25 mouse cellular contexts compared by ENCODE assay signal in genomic region chr17:69477526-69477925, GRCm38 (mm10). TPM values are rescaled to one million over a fixed set of nuclear protein-coding genes. Genes with fewer than 3 reads are reported as not detected.
DNase-seq lines count a peak whose midpoint lies in the region; ATAC-seq and TF ChIP-seq lines count a peak whose summit lies in the region.
"Had no signal": no experiment of that assay in that cellular context is flagged by ENCODE, and none has a peak within 500 bp of the region (broad histone marks: within the 10 kb centered on the region; RNA-seq: fewer than 3 reads in every experiment).

No protein-coding gene starts in this region.

- H3K4me3 ChIP-seq in hindbrain, embryonic 11.5 days (ENCODE audit: low read depth, low read length) = no peak overlapping the region
- H3K4me3 ChIP-seq in hindbrain, embryonic 14.5 days (replicated peaks; ENCODE audit: low read length) = no peak overlapping the region
- no peak overlapping the region for H3K4me3 ChIP-seq in midbrain, postnatal 0 days (ENCODE audit: low read depth, low read length)
- H3K4me3 ChIP-seq in midbrain, embryonic 11.5 days (ENCODE audit: low read depth, low read length) = no peak overlapping the region
- H3K4me3 ChIP-seq: embryonic facial prominence, embryonic 13.5 days; forebrain, embryonic 12.5 days; heart, embryonic 10.5 days had no signal

- no peaks in the 10 kb centered on the region for H3K27me3 ChIP-seq in hindbrain, embryonic 11.5 days (ENCODE audit: control insufficient read depth, insufficient read depth, low read length)
- H3K27me3 ChIP-seq in hindbrain, embryonic 14.5 days (ENCODE audit: control insufficient read depth, insufficient read depth, low read length) = 0 out of 2 replicates have a peak, but pooled peaks cover 5% of the 10 kb centered on the region
- no peaks in the 10 kb centered on the region; the same call in 1 of the 2 replicates for H3K27me3 ChIP-seq in midbrain, postnatal 0 days (ENCODE audit: insufficient read depth, low read length)
- H3K27me3 ChIP-seq in midbrain, embryonic 11.5 days (ENCODE audit: control insufficient read depth, insufficient read depth, low read length) = no peaks in the 10 kb centered on the region
- H3K27me3 ChIP-seq: CH12.LX had no signal

- DNase-seq in adrenal gland, adult 2 months = peak; percentile 4
- DNase-seq in adrenal gland, postnatal 14 days = no peak
- peak; percentile 12 for DNase-seq in hindbrain, embryonic 11.5 days (ENCODE audit: low spot score)
- no peak for DNase-seq in hindbrain, embryonic 14.5 days (ENCODE audit: low spot score)
- DNase-seq in midbrain, postnatal 0 days (ENCODE audit: low spot score) = peak; percentile 25
- no peak for DNase-seq in midbrain, embryonic 11.5 days (ENCODE audit: low spot score, missing footprints)
- peak; percentile 26 for DNase-seq in brain, adult 2 months (ENCODE audit: low read depth, low spot score)
- no peak for DNase-seq in ovary, postnatal 10 days (ENCODE audit: low spot score)
- DNase-seq: cerebellum, adult 18-20 months; cerebellum, adult 9-11 months; cerebellum, postnatal 36 days; gastrocnemius, postnatal 10 days; heart, adult 18-20 months; heart, postnatal 10 days; heart, postnatal 4 days; kidney, adult 8-10 months had no signal

- no peaks in the 10 kb centered on the region; the same call in 1 of the 2 replicates for H3K4me1 ChIP-seq in hindbrain, embryonic 11.5 days (replicated peaks; ENCODE audit: control insufficient read depth, insufficient read depth, low read length)
- no peaks in the 10 kb centered on the region for H3K4me1 ChIP-seq in hindbrain, embryonic 14.5 days (replicated peaks; ENCODE audit: control insufficient read depth, insufficient read depth, low read length)
- no peaks in the 10 kb centered on the region for H3K4me1 ChIP-seq in midbrain, postnatal 0 days (ENCODE audit: insufficient read depth, low read length)
- H3K4me1 ChIP-seq in midbrain, embryonic 11.5 days (ENCODE audit: control insufficient read depth, insufficient read depth, low read length) = peaks cover 2% of the 10 kb centered on the region; the same call in 1 of the 2 replicates

- no peaks in the 10 kb centered on the region for H3K36me3 ChIP-seq in hindbrain, embryonic 11.5 days (ENCODE audit: control insufficient read depth, insufficient read depth, low read length)
- H3K36me3 ChIP-seq in hindbrain, embryonic 14.5 days (replicated peaks; ENCODE audit: control insufficient read depth, insufficient read depth) = no peaks in the 10 kb centered on the region
- no peaks in the 10 kb centered on the region for H3K36me3 ChIP-seq in midbrain, postnatal 0 days (ENCODE audit: insufficient read depth, low read length)
- no peaks in the 10 kb centered on the region for H3K36me3 ChIP-seq in midbrain, embryonic 11.5 days (ENCODE audit: control insufficient read depth, insufficient read depth, low read length)
- H3K36me3 ChIP-seq: embryonic facial prominence, embryonic 13.5 days; forebrain, embryonic 12.5 days; heart, embryonic 10.5 days had no signal

- no peak overlapping the region for H3K4me2 ChIP-seq in hindbrain, embryonic 11.5 days (replicated peaks; ENCODE audit: low read depth, low read length)
- H3K4me2 ChIP-seq in hindbrain, embryonic 14.5 days (replicated peaks) = no peak overlapping the region
- H3K4me2 ChIP-seq in midbrain, postnatal 0 days (ENCODE audit: low read depth, low read length, poor library complexity, severe bottlenecking) = no peak overlapping the region
- no peak overlapping the region for H3K4me2 ChIP-seq in midbrain, embryonic 11.5 days
- H3K4me2 ChIP-seq: embryonic facial prominence, embryonic 13.5 days; forebrain, embryonic 12.5 days had no signal

- no peak for ATAC-seq in hindbrain, embryonic 11.5 days (ENCODE audit: low FRiP score)
- ATAC-seq in hindbrain, embryonic 14.5 days (ENCODE audit: low FRiP score) = no peak
- no peak for ATAC-seq in midbrain, postnatal 0 days (ENCODE audit: low FRiP score)
- ATAC-seq in midbrain, embryonic 11.5 days (ENCODE audit: low FRiP score) = no peak
- ATAC-seq: forebrain, embryonic 16.5 days; inflammation-experienced regulatory T-cells, adult 6 months; intestine, postnatal 0 days had no signal

- TF ChIP-seq CTCF in midbrain, postnatal 0 days (IDR thresholded peaks at IDR 0.05) = no peak

- no peak overlapping the region for H3K27ac ChIP-seq in hindbrain, embryonic 11.5 days (ENCODE audit: low read depth, low read length)
- H3K27ac ChIP-seq in hindbrain, embryonic 14.5 days = no peak overlapping the region
- H3K27ac ChIP-seq in midbrain, postnatal 0 days (ENCODE audit: low read depth, low read length) = no peak overlapping the region
- no peak overlapping the region for H3K27ac ChIP-seq in midbrain, embryonic 11.5 days (ENCODE audit: low read depth, low read length)
- H3K27ac ChIP-seq: embryonic facial prominence, embryonic 13.5 days; forebrain, embryonic 12.5 days; heart, embryonic 10.5 days had no signal

- 22% methylated on average over 2 of the region's 2 CpGs for WGBS in hindbrain, embryonic 11.5 days
- WGBS in hindbrain, embryonic 14.5 days = 16% methylated on average over 2 of the region's 2 CpGs
- WGBS in midbrain, postnatal 0 days = 49% methylated on average over 2 of the region's 2 CpGs
- 51% methylated on average over 2 of the region's 2 CpGs for WGBS in midbrain, embryonic 11.5 days

- H3K9me3 ChIP-seq in hindbrain, embryonic 11.5 days (ENCODE audit: control insufficient read depth, low read length) = no peaks in the 10 kb centered on the region
- H3K9me3 ChIP-seq in hindbrain, embryonic 14.5 days (ENCODE audit: control insufficient read depth, low read length) = no peaks in the 10 kb centered on the region
- no peaks in the 10 kb centered on the region for H3K9me3 ChIP-seq in midbrain, postnatal 0 days (ENCODE audit: low read length)
- H3K9me3 ChIP-seq in midbrain, embryonic 11.5 days (ENCODE audit: control insufficient read depth, low read length) = no peaks in the 10 kb centered on the region
- H3K9me3 ChIP-seq: embryonic facial prominence, embryonic 13.5 days; forebrain, embryonic 12.5 days; heart, embryonic 10.5 days had no signal

- no peak overlapping the region for H3K9ac ChIP-seq in hindbrain, embryonic 11.5 days (ENCODE audit: low read depth, low read length)
- no peak overlapping the region for H3K9ac ChIP-seq in hindbrain, embryonic 14.5 days
- H3K9ac ChIP-seq in midbrain, postnatal 0 days (replicated peaks; ENCODE audit: low read length, poor library complexity, severe bottlenecking) = no peak overlapping the region
- H3K9ac ChIP-seq in midbrain, embryonic 11.5 days (ENCODE audit: low read length) = no peak overlapping the region
- H3K9ac ChIP-seq: embryonic facial prominence, embryonic 13.5 days; forebrain, embryonic 12.5 days had no signal

RNA-seq across cellular contexts. Expression of gene Akain1, which starts 38.4 kb away (rescaled TPM):
- not detected for total RNA-seq in adrenal gland, adult 2 months (2021)
- polyA plus RNA-seq in adrenal gland, adult 2 months (2012; rRNA removed) = 0.08 TPM in 1 of 2 replicates, not detected in the other
- total RNA-seq in adrenal gland, postnatal 14 days (2021) = not detected in 2 replicates
- not detected in 2 replicates for polyA plus RNA-seq in hindbrain, embryonic 11.5 days (2014; fragmentation: Nextera tagmentation; extraction: Ambion mirVana)
- 1.6 and 2.1 TPM in 2 replicates for polyA plus RNA-seq in hindbrain, embryonic 14.5 days (2014; fragmentation: Nextera tagmentation; extraction: Ambion mirVana)
- total RNA-seq in midbrain, postnatal 0 days (2014; rRNA removed) = 0.28 and 0.55 TPM in 2 replicates
- polyA plus RNA-seq in midbrain, postnatal 0 days (2015; fragmentation: Nextera tagmentation; extraction: Ambion mirVana) = 0.53 TPM in 2 replicates
- polyA plus RNA-seq in midbrain, embryonic 11.5 days (2014; fragmentation: Nextera tagmentation; extraction: Ambion mirVana) = 0.11 TPM in 1 of 2 replicates, not detected in the other
- total RNA-seq: CH12.LX; gastrocnemius, postnatal 10 days; gastrocnemius, postnatal 4 days; heart, postnatal 10 days had no signal
- polyA plus RNA-seq: embryonic facial prominence, embryonic 13.5 days; heart, embryonic 10.5 days; heart, embryonic 14.5 days; inflammation-experienced regulatory T-cells, adult 6 months; intestine, postnatal 0 days had no signal

Comparison
In these comparisons a context has a peak if more than half of its experiments do, and no peak if none do; other contexts are left out.
1. DNase-seq: peak in adrenal gland, adult 2 months (single experiment), hindbrain, embryonic 11.5 days (single experiment), midbrain, postnatal 0 days (single experiment) and brain, adult 2 months (single experiment); none in adrenal gland, postnatal 14 days (single experiment), hindbrain, embryonic 14.5 days (single experiment), midbrain, embryonic 11.5 days (single experiment) and ovary, postnatal 10 days (single experiment).